In genomic region chr8:106943874-106944418, GRCm38 (mm10) we compare ENCODE assay signal across 28 mouse cellular contexts. TPM values are rescaled to one million over a fixed set of nuclear protein-coding genes. Genes with fewer than 3 reads are reported as not detected.
A peak's percentile ranks its signal among the peaks of the same experiment; 100 is the strongest.
DNase-seq lines count a peak whose midpoint lies in the region; ATAC-seq and TF ChIP-seq lines count a peak whose summit lies in the region.
"Had no signal": no experiment of that assay in that cellular context is flagged by ENCODE, and none has a peak within 500 bp of the region (broad histone marks: within the 10 kb centered on the region; RNA-seq: fewer than 3 reads in every experiment).

No protein-coding gene starts in this region.

- no peak overlapping the region for H3K9ac ChIP-seq in heart, embryonic 13.5 days
- H3K9ac ChIP-seq: embryonic facial prominence, embryonic 12.5 days; forebrain, embryonic 12.5 days; hindbrain, embryonic 15.5 days; liver, embryonic 15.5 days; neural tube, embryonic 13.5 days; stomach, embryonic 15.5 days had no signal

- H3K27me3 ChIP-seq in heart, embryonic 13.5 days (replicated peaks), result no peaks in the 10 kb centered on the region
- H3K27me3 ChIP-seq: embryonic facial prominence, embryonic 12.5 days; hindbrain, embryonic 15.5 days; liver, embryonic 15.5 days; stomach, embryonic 15.5 days had no signal

- no peaks in the 10 kb centered on the region for H3K9me3 ChIP-seq in heart, embryonic 13.5 days
- H3K9me3 ChIP-seq: embryonic facial prominence, embryonic 12.5 days; forebrain, embryonic 12.5 days; G1E; hindbrain, embryonic 15.5 days; liver, embryonic 15.5 days; neural tube, embryonic 13.5 days; stomach, embryonic 15.5 days had no signal

- TF ChIP-seq POLR2A in embryonic fibroblast, embryonic 13.5 days (IDR thresholded peaks at IDR 0.05; ENCODE audit: low read depth, low read length), result no peak

- H3K4me3 ChIP-seq in heart, embryonic 13.5 days, result no peak overlapping the region
- H3K4me3 ChIP-seq in layer of hippocampus, adult 2 months, result no peak overlapping the region
- no peak overlapping the region for H3K4me3 ChIP-seq in embryonic fibroblast, embryonic 13.5 days (ENCODE audit: insufficient read depth, low read length)
- H3K4me3 ChIP-seq: embryonic facial prominence, embryonic 12.5 days; erythroblast, embryonic 14.5 days; forebrain, embryonic 12.5 days; hindbrain, embryonic 15.5 days; liver, embryonic 15.5 days; myocyte; neural tube, embryonic 13.5 days; stomach, embryonic 15.5 days had no signal

- H3K4me2 ChIP-seq in heart, embryonic 13.5 days, result no peak overlapping the region
- H3K4me2 ChIP-seq: embryonic facial prominence, embryonic 12.5 days; forebrain, embryonic 12.5 days; hindbrain, embryonic 15.5 days; liver, embryonic 15.5 days; neural tube, embryonic 13.5 days; stomach, embryonic 15.5 days had no signal

- H3K4me1 ChIP-seq in heart, embryonic 13.5 days, result peaks cover 23% of the 10 kb centered on the region
- H3K4me1 ChIP-seq in embryonic fibroblast, embryonic 13.5 days (ENCODE audit: control insufficient read depth, insufficient read depth, low read length), result peaks cover 19% of the 10 kb centered on the region
- H3K4me1 ChIP-seq: embryonic facial prominence, embryonic 12.5 days; hindbrain, embryonic 15.5 days; liver, embryonic 15.5 days; stomach, embryonic 15.5 days had no signal

- no peaks in the 10 kb centered on the region; the same call in 1 of the 2 replicates for H3K36me3 ChIP-seq in heart, embryonic 13.5 days
- H3K36me3 ChIP-seq: embryonic facial prominence, embryonic 12.5 days; forebrain, embryonic 12.5 days; hindbrain, embryonic 15.5 days; liver, embryonic 15.5 days; neural tube, embryonic 13.5 days; stomach, embryonic 15.5 days had no signal

- ATAC-seq in heart, embryonic 13.5 days (ENCODE audit: extremely low read depth, insufficient number of reproducible peaks, low FRiP score, low TSS enrichment), result no peak
- ATAC-seq: midbrain, embryonic 16.5 days had no signal

- no peak for TF ChIP-seq CTCF in layer of hippocampus, adult 2 months (conservative IDR thresholded peaks at IDR 0.05)
- TF ChIP-seq CTCF in embryonic fibroblast, embryonic 13.5 days (IDR thresholded peaks at IDR 0.05; ENCODE audit: borderline replicate concordance, insufficient read depth, low read length), result no peak

- 86% methylated on average over 3 of the region's 3 CpGs for WGBS in heart, embryonic 13.5 days

- H3K27ac ChIP-seq in heart, embryonic 13.5 days (replicated peaks), result peak overlapping the region; percentile 39; the same call in 1 of the 2 replicates
- peak overlapping the region; percentile 15; the same call in 1 of the 2 replicates for H3K27ac ChIP-seq in layer of hippocampus, adult 2 months
- H3K27ac ChIP-seq in embryonic fibroblast, embryonic 13.5 days (ENCODE audit: insufficient read depth, low read length), result peak overlapping the region; percentile 78
- H3K27ac ChIP-seq: embryonic facial prominence, embryonic 12.5 days; hindbrain, embryonic 15.5 days; liver, embryonic 15.5 days; macrophage; neural tube, embryonic 13.5 days; stomach, embryonic 15.5 days had no signal

- peak; percentile 56 for DNase-seq in adrenal gland, adult 8-10 months
- no peak for DNase-seq in adrenal gland, postnatal 25 days
- no peak for DNase-seq in heart, postnatal 4 days
- no peak for DNase-seq in layer of hippocampus, adult 2 months (ENCODE audit: low spot score in 2 of 2)
- DNase-seq in layer of hippocampus, adult 11-12 months (ENCODE audit: low spot score), result no peak
- DNase-seq in left cerebral cortex, adult 8-10 months (ENCODE audit: low spot score in 2 of 2), result no peak
- DNase-seq: cerebellum, adult 2 months; cerebellum, postnatal 25 days; kidney, adult 9 months; layer of hippocampus, adult 9-11 months; liver; retina, postnatal 1 day; right cerebral cortex, postnatal 4 days; thymus, adult 18-20 months; thymus, postnatal 36 days had no signal

RNA-seq across cellular contexts. Expression of gene Sntb2, which starts 8.4 kb away (rescaled TPM):
- total RNA-seq in adrenal gland, adult 8-10 months (2022), result 10 to 100 TPM; 36.2 to 42.9 (median 38.8) TPM
- 31.4 and 52.7 TPM in 2 replicates for total RNA-seq in adrenal gland, postnatal 25 days (2021)
- polyA plus RNA-seq in heart, embryonic 13.5 days (2015; fragmentation: Nextera tagmentation; extraction: Ambion mirVana), result 10.3 and 11.4 TPM in 2 replicates
- 10 to 100 TPM; 26.5 to 27.5 TPM for total RNA-seq in heart, postnatal 4 days (2021)
- total RNA-seq in layer of hippocampus, adult 2 months (2021), result 10 to 100 TPM; 24.8 to 24.9 TPM
- 18.9 and 23.3 TPM in 2 replicates for polyA plus RNA-seq in embryonic fibroblast, embryonic 13.5 days (2011; ENCODE audit: insufficient read length, low read depth, missing spikeins)
- total RNA-seq in left cerebral cortex, adult 8-10 months (2022), result 10 to 100 TPM; 17.4 to 18.9 (median 18.9) TPM

RNA-seq across cellular contexts. Expression of gene Utp4, which starts 50.5 kb away (rescaled TPM):
- total RNA-seq in adrenal gland, adult 8-10 months (2022), result 10 to 100 TPM; 38.8 to 43.1 (median 42.6) TPM
- total RNA-seq in adrenal gland, postnatal 25 days (2021), result 39.6 and 47.2 TPM in 2 replicates
- 43.6 and 47.1 TPM in 2 replicates for polyA plus RNA-seq in heart, embryonic 13.5 days (2015; fragmentation: Nextera tagmentation; extraction: Ambion mirVana)
- total RNA-seq in heart, postnatal 4 days (2021), result 10 to 100 TPM; 25.1 to 30.1 TPM
- total RNA-seq in layer of hippocampus, adult 2 months (2021), result 10 to 100 TPM; 43.4 to 47.9 TPM
- 46.9 and 57.5 TPM in 2 replicates for polyA plus RNA-seq in embryonic fibroblast, embryonic 13.5 days (2011; ENCODE audit: insufficient read length, low read depth, missing spikeins)
- 10 to 100 TPM; 31.8 to 37.7 (median 33.7) TPM for total RNA-seq in left cerebral cortex, adult 8-10 months (2022)

Comparison
In these comparisons a context has a peak if more than half of its experiments do, and no peak if none do; other contexts are left out.
1. H3K27ac ChIP-seq: peak in every context shown above with its lines; median percentile 78 in embryonic fibroblast, embryonic 13.5 days; 39 in heart, embryonic 13.5 days; 15 in layer of hippocampus, adult 2 months.